Mouse (Mus musculus) stomach, postnatal 0 days (tissue): ENCODE measurements around the gene Rfpl4.
"Not testable (repeated sequence)": the region's sequence is repeated elsewhere in the genome, so short reads cannot be mapped to it uniquely, and the experiment has no call there.

ENCODE experiments used
- CTCF ChIP-seq: IDR thresholded peaks from 2 replicates; pipeline ENCODE4 v1.5.1; 2016; ENCODE audit warnings: antibody characterized with exemption, low read depth, mild to moderate bottlenecking, moderate library complexity
- EP300 ChIP-seq: optimal IDR thresholded peaks from 2 replicates; pipeline ENCODE3; 2016; ENCODE audit warnings: antibody characterized with exemption

- TF ChIP-seq EP300, CTCF: not testable (repeated sequence)
Measured at GRCm38 (mm10) chr7:5079365-5080009, 37.3 kb downstream of the Rfpl4 start.
